Mouse (Mus musculus) MEL (cell line): Measurements from ENCODE around the gene AI182371.

ENCODE experiments used
- BHLHE40 ChIP-seq: IDR thresholded peaks from 2 replicates; pipeline ENCODE4 v1.6.1; 2012; ENCODE audit warnings: low read depth, mild to moderate bottlenecking, inconsistent platforms, low read length, improper control_type of control experiment, borderline replicate concordance
- CTCF ChIP-seq, 3 experiments: IDR thresholded peaks in 2 of 3; conservative IDR thresholded peaks in 1 of 3; 2 replicates each; pipeline ENCODE4 v1.5.1; 2011 to 2012; ENCODE audit warnings: low read length in 3 of 3, low read depth in 2 of 3, mild to moderate bottlenecking in 2 of 3, improper control_type of control experiment in 1 of 3, inconsistent platforms in 1 of 3, mixed read lengths in 1 of 3, moderate library complexity in 1 of 3; ENCODE audit not compliant: control insufficient read depth in 1 of 3, insufficient read depth in 1 of 3, poor library complexity in 1 of 3, severe bottlenecking in 1 of 3
- GABPA ChIP-seq: IDR thresholded peaks from 2 replicates; pipeline ENCODE4 v1.6.1; 2012; ENCODE audit warnings: low read depth, mild to moderate bottlenecking, inconsistent platforms, low read length, improper control_type of control experiment, moderate library complexity
- MXI1 ChIP-seq: IDR thresholded peaks from 2 replicates; pipeline ENCODE4 v1.6.1; 2011; ENCODE audit warnings: mild to moderate bottlenecking, low read depth, low read length, improper control_type of control experiment
- MYC ChIP-seq: IDR thresholded peaks from 2 replicates; pipeline ENCODE4 v1.6.1; 2011; ENCODE audit warnings: low read depth, mild to moderate bottlenecking, low read length, improper control_type of control experiment, moderate library complexity
- POLR2A ChIP-seq, 2 experiments: IDR thresholded peaks; 2 replicates each; pipeline ENCODE4 v1.6.1; 2011 to 2012; ENCODE audit warnings: low read length in 2 of 2, mild to moderate bottlenecking in 2 of 2, control low read depth in 1 of 2, improper control_type of control experiment in 1 of 2, low read depth in 1 of 2, moderate library complexity in 1 of 2; ENCODE audit not compliant: control insufficient read depth in 1 of 2, insufficient read depth in 1 of 2, poor library complexity in 1 of 2
- POLR2AphosphoS2 ChIP-seq: IDR thresholded peaks from 2 replicates; pipeline ENCODE4 v1.6.1; 2011; ENCODE audit warnings: low read length, improper control_type of control experiment
- RAD21 ChIP-seq: IDR thresholded peaks from 2 replicates; pipeline ENCODE4 v1.6.1; 2011; ENCODE audit warnings: mild to moderate bottlenecking, low read depth, low read length, improper control_type of control experiment
- SIN3A ChIP-seq: IDR thresholded peaks from 2 replicates; pipeline ENCODE4 v1.6.1; 2012; ENCODE audit warnings: low read length, improper control_type of control experiment, inconsistent platforms
- TCF12 ChIP-seq: IDR thresholded peaks from 2 replicates; pipeline ENCODE4 v1.6.1; 2014; ENCODE audit warnings: low read depth, mild to moderate bottlenecking, inconsistent platforms, low read length, improper control_type of control experiment, moderate library complexity
- USF1 ChIP-seq: IDR thresholded peaks from 2 replicates; pipeline ENCODE4 v1.6.1; 2014; ENCODE audit warnings: low read depth, mild to moderate bottlenecking, inconsistent platforms, low read length, improper control_type of control experiment, moderate library complexity
- ZMIZ1 ChIP-seq: IDR thresholded peaks from 2 replicates; pipeline ENCODE4 v1.6.1; 2012; ENCODE audit warnings: low read depth, mild to moderate bottlenecking, inconsistent platforms, low read length, improper control_type of control experiment, moderate library complexity

DNA sequence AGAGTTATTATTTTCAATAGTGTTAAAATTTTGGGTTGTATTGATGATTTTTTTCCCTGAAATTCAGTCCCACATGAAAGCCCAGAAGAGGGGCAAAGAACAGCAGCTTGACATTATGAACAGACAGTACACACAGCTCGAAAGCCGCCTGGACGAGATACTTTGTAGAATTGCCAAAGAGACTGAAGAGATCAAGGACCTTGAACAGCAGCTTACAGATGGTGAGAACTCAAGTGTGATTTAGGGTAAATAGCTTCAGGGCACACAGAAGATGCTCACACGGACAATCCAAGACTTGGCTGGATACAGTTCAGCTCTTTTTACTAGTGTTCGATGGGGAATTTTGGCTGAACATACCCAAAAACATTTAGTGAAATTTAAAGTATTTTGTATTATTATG is 32.5 kb upstream of the AI182371 start:
- TF ChIP-seq POLR2AphosphoS2 (no peak), CTCF (IDR thresholded peaks at IDR 0.05 in 2 of 3, conservative IDR thresholded peaks at IDR 0.05 in 1 of 3; ENCODE audit: control insufficient read depth in 1 of 3, insufficient read depth in 1 of 3, low read depth in 2 of 3, low read length in 3 of 3, poor library complexity in 1 of 3, severe bottlenecking in 1 of 3) (no peak), TCF12 (no peak), RAD21 (no peak), POLR2A (IDR thresholded peaks at IDR 0.05; ENCODE audit: control insufficient read depth in 1 of 2, insufficient read depth in 1 of 2, low read depth in 1 of 2, low read length in 2 of 2, poor library complexity in 1 of 2) (no peak), USF1 (no peak), BHLHE40 (no peak), SIN3A (no peak), GABPA (no peak), MYC (no peak), ZMIZ1 (no peak), MXI1 (no peak)
